Mouse (Mus musculus) urinary bladder, postnatal 10 days (tissue): Measurements from ENCODE around the gene Olfr692.
"Not testable (repeated sequence)": the region's sequence is repeated elsewhere in the genome, so short reads cannot be mapped to it uniquely, and the experiment has no call there.

ENCODE experiments used
- DNase-seq: peaks from one replicate; pipeline ENCODE4 v3.0.0; 2022; ENCODE audit warnings: low spot score

Gene Olfr692

GRCm38 (mm10) chr7:105367930-105368329 lies at the start of gene Olfr692:
Olfr692 (plus strand) TSS chr7:105368230.
- no peak for DNase-seq

- DNase-seq = no peak
Observed at GRCm38 (mm10) chr7:105325302-105325701, 42.7 kb upstream of the Olfr692 start.

GRCm38 (mm10) chr7:105334004-105334403 lies 34.0 kb upstream of the Olfr692 start, which contains the start of gene Olfr690:
Olfr690 (minus strand) TSS chr7:105334104.
- no peak for DNase-seq

- no peak for DNase-seq
Observed at GRCm38 (mm10) chr7:105342170-105342569, 25.9 kb upstream of the Olfr692 start, which contains the start of gene Olfr691. Olfr691 (minus strand) TSS chr7:105342270.

- DNase-seq = no peak
Observed at GRCm38 (mm10) chr7:105342752-105343151, 25.3 kb upstream of the Olfr692 start.

- not testable (repeated sequence) for DNase-seq
Observed at GRCm38 (mm10) chr7:105356064-105356463, 12.0 kb upstream of the Olfr692 start.

GRCm38 (mm10) chr7:105356487-105356886 lies 11.5 kb upstream of the Olfr692 start:
- not testable (repeated sequence) for DNase-seq

GRCm38 (mm10) chr7:105361713-105362112 lies 6.3 kb upstream of the Olfr692 start:
- DNase-seq = no peak

GRCm38 (mm10) chr7:105367268-105367667 lies 762 bp upstream of the Olfr692 start:
- no peak for DNase-seq

- DNase-seq = no peak
Observed at GRCm38 (mm10) chr7:105368521-105368920, 491 bp downstream of the Olfr692 start.

GRCm38 (mm10) chr7:105372912-105373311 lies 4.9 kb downstream of the Olfr692 start:
- no peak for DNase-seq

GRCm38 (mm10) chr7:105373509-105373908 lies 5.5 kb downstream of the Olfr692 start:
- no peak for DNase-seq

GRCm38 (mm10) chr7:105373976-105374375 lies 5.9 kb downstream of the Olfr692 start:
- no peak for DNase-seq

GRCm38 (mm10) chr7:105374866-105375265 lies 6.8 kb downstream of the Olfr692 start, which contains the start of gene Gm5901:
Gm5901 (plus strand) TSS chr7:105375038.
- DNase-seq = no peak

- no peak for DNase-seq
Observed at GRCm38 (mm10) chr7:105380329-105380728, 12.3 kb downstream of the Olfr692 start.

- DNase-seq = no peak
Observed at GRCm38 (mm10) chr7:105387696-105388095, 19.7 kb downstream of the Olfr692 start.

- no peak for DNase-seq
Observed at GRCm38 (mm10) chr7:105390236-105390635, 22.2 kb downstream of the Olfr692 start.

GRCm38 (mm10) chr7:105394606-105395005 lies 26.6 kb downstream of the Olfr692 start:
- no peak for DNase-seq

- DNase-seq = no peak
Observed at GRCm38 (mm10) chr7:105395131-105395820, 27.2 kb downstream of the Olfr692 start.

- no peak for DNase-seq
Observed at GRCm38 (mm10) chr7:105396126-105396525, 28.1 kb downstream of the Olfr692 start.

GRCm38 (mm10) chr7:105399058-105399934 lies 31.3 kb downstream of the Olfr692 start:
- DNase-seq = no peak

- peak; percentile 97 for DNase-seq
Observed at GRCm38 (mm10) chr7:105399935-105400624, 32.0 kb downstream of the Olfr692 start, which contains the start of gene Fam160a2. Fam160a2 (minus strand) TSS chr7:105400054.
